Mouse (Mus musculus) heart, postnatal 0 days (tissue): ENCODE results near the gene Rbpjl. TPM values are rescaled to one million over a fixed set of nuclear protein-coding genes. Genes with fewer than 3 reads are reported as not detected.

Experiments
- ATAC-seq: fragments of 200-750 bp; cut with Nextera tagmentation; 2 replicates; pipeline ENCODE4 v1.8.0; 2017; ENCODE audit warnings: low read depth, moderate number of reproducible peaks, moderate library complexity; ENCODE audit not compliant: insufficient read depth
- DNase-seq: peaks from one replicate; pipeline ENCODE4 v3.0.0-alpha.2; 2016; ENCODE audit warnings: low spot score
- H3K27ac ChIP-seq: fragments of 300-500 bp; sonication (generic); 2 replicates; pipeline ENCODE4 v1.5.1; 2014; ENCODE audit warnings: low read depth, mild to moderate bottlenecking
- H3K27me3 ChIP-seq: fragments of 300-500 bp; sonication (generic); 2 replicates; pipeline ENCODE4 v1.6.1; 2014; ENCODE audit warnings: low read length, mixed read lengths; ENCODE audit not compliant: control insufficient read depth, insufficient read depth
- H3K36me3 ChIP-seq: fragments of 300-500 bp; sonication (generic); replicated peaks from 2 replicates; pipeline ENCODE4 v1.6.1; 2014; ENCODE audit warnings: low read length, mixed read lengths; ENCODE audit not compliant: control insufficient read depth, insufficient read depth
- H3K4me1 ChIP-seq: fragments of 300-500 bp; sonication (generic); 2 replicates; pipeline ENCODE4 v1.6.1; 2014; ENCODE audit warnings: antibody characterized with exemption; ENCODE audit not compliant: control insufficient read depth, insufficient read depth
- H3K4me2 ChIP-seq: fragments of 300-500 bp; sonication (generic); 2 replicates; pipeline ENCODE4 v1.6.1; 2014; ENCODE audit warnings: low read depth, mild to moderate bottlenecking, low read length, moderate library complexity
- H3K4me3 ChIP-seq: fragments of 300-500 bp; sonication (generic); 2 replicates; pipeline ENCODE4 v1.5.1; 2014; ENCODE audit warnings: low read depth, low read length
- H3K9ac ChIP-seq: fragments of 300-500 bp; sonication (generic); replicated peaks from 2 replicates; pipeline ENCODE4 v1.6.1; 2014; ENCODE audit warnings: low read depth, low read length, mixed read lengths
- H3K9me3 ChIP-seq: fragments of 300-500 bp; sonication (generic); replicated peaks from 2 replicates; pipeline ENCODE4 v1.6.1; 2016; ENCODE audit warnings: low read length; ENCODE audit not compliant: control insufficient read depth
- CTCF ChIP-seq: IDR thresholded peaks from 2 replicates; pipeline ENCODE4 v1.5.1; 2016; ENCODE audit warnings: antibody characterized with exemption, control low read depth, low read depth
- EP300 ChIP-seq: IDR thresholded peaks from 2 replicates; pipeline ENCODE4 v1.6.1; 2016; ENCODE audit warnings: antibody characterized with exemption, low read depth
- WGBS: fragments of 180-500 bp; shearing (Covaris S2); extraction: QIAGEN DNeasy Blood & Tissue Kit; methylation state at CpG from one replicate; pipeline ENCODE4 v1.1.7; 2014; 5-methylcytosine and 5-hydroxymethylcytosine counted together
- polyA plus RNA-seq: library from polyadenylated mRNA; unstranded; fragments of >200 nt; fragmentation: Nextera tagmentation; extraction: Ambion mirVana; gene quantifications from 2 replicates; pipeline ENCODE4 v1.2.1, GENCODE M21; 2015
- total RNA-seq: library from RNA; depleted of rRNA; stranded (reverse); fragments of >200 nt; gene quantifications from 2 replicates; pipeline ENCODE4 v1.2.3, GENCODE M21; 2014; ENCODE audit warnings: low replicate concordance

Gene Rbpjl
- total and polyA plus RNA-seq, 2 experiments from 2014 or later, result 0.05 TPM; not detected in 1

DNA sequence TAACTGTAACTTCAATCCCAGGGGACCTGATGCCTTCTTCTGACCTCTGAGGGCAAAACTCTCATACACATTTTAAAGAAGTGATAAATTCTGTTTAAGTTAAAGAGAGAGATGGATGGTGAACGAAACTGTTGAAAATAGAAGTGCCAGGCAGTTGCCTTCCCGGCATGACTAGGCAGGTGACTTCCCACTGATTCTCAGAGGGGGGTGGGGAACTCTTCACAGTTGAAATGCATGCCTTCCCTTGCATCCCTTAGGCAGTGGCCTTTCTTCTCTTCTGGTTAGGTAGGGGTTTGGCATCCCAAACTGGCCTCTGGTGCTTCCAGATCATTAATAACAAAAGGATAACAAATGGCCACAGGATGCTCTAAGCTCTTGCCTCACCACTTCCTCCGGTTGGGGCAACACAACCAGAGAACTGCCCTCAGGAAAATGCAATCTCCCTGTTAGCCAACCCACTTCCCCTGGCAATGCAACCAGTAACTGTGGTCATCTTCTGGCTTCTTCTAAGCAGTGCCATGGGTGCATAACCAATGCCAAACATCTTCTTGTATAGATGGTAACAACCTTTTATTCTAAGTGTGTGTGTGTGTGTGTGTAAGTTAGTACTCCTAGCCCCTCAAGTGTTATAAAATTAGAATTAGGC is 30.4 kb upstream of the Rbpjl start:
- Histone ChIP-seq H3K4me2 (no peak overlapping the region), H3K4me1 (no peaks in the 10 kb centered on the region), H3K27me3 (no peaks in the 10 kb centered on the region), H3K36me3 (no peaks in the 10 kb centered on the region), H3K27ac (no peak overlapping the region), H3K9ac (no peak overlapping the region), H3K4me3 (no peak overlapping the region), H3K9me3 (no peaks in the 10 kb centered on the region)
- TF ChIP-seq EP300, result no peak
- ATAC-seq (no peak), DNase-seq (no peak)
- WGBS, result 14% methylated on average over 3 of the region's 3 CpGs

DNA sequence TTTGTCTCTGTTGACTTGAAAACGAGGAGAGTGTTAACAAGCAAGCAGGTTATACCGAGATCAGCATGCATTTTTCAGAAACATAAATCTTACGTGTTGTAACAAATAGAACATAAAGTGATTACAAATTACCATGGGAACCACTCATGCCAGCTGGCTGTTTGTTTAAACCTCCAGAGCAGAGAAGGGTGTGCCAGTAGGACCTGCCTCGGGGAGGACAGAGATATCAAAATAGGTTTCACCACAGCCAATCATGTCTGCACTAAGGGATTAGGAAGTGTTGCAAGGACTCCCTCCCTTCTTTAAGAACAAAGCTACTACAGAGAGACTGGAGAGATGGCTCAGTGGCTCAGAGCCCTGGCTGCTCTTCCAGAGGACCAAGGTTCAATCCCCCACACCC is 29.8 kb upstream of the Rbpjl start:
- H3K9me3 ChIP-seq, result no peaks in the 10 kb centered on the region
- H3K4me3 ChIP-seq, result no peak overlapping the region
- no peak overlapping the region for H3K9ac ChIP-seq
- no peaks in the 10 kb centered on the region for H3K36me3 ChIP-seq
- H3K4me2 ChIP-seq, result no peak overlapping the region
- 32% methylated on average over 4 of the region's 4 CpGs for WGBS
- no peaks in the 10 kb centered on the region for H3K27me3 ChIP-seq
- no peaks in the 10 kb centered on the region for H3K4me1 ChIP-seq
- H3K27ac ChIP-seq, result no peak overlapping the region
- no peak for TF ChIP-seq EP300
- TF ChIP-seq CTCF, result no peak
- ATAC-seq, result no peak
- no peak for DNase-seq

DNA sequence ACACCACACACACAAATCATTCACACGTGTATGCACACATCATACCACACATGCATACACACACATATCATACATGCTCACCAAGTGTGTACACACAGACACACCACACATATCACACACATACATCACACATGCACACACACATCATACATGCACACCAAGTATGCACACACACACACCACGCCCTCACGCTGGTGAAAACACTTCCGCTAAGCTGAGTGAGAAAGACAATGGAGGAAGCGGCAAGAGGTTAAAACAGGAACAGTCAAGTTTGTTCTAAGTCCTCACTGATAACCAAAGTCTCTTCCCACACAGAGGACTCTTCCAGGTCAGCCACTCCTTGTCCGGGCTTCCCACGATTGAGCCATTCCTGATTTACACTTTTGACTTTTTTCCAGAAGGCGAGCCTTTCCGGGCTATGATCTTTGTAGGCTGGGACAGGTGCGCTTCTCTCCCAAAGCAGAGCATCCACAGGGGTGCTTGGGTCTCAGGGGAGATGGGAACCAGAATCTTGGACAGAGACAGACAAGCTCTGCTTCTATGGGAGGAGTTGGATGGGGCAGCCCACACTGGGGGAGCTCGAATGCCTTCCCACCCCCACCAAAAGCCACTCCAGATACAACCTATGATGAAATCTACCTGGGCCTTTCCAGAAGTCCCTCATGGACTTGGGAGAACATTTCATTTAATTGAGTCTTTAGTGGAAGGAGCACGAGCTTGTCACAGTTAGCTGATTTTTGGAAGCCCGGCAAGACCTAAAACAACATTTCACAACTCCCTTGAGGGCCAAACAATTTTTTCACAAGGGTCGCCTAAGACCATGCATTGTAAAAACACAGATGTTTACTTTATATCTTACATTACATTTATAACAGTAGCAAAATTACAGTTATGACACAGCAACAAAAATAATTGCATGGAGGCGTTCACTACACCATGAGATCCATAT is 25.2 kb upstream of the Rbpjl start:
- ATAC-seq, result no peak
- Histone ChIP-seq H3K27ac (no peak overlapping the region), H3K9ac (no peak overlapping the region), H3K9me3 (peaks cover 4% of the 10 kb centered on the region; the same call in 1 of the 2 replicates), H3K4me3 (no peak overlapping the region), H3K36me3 (no peaks in the 10 kb centered on the region), H3K4me2 (no peak overlapping the region), H3K27me3 (no peaks in the 10 kb centered on the region), H3K4me1 (no peaks in the 10 kb centered on the region)
- DNase-seq, result no peak
- TF ChIP-seq CTCF (no peak), EP300 (no peak)
- WGBS, result 70% methylated on average over 15 of the region's 15 CpGs

DNA sequence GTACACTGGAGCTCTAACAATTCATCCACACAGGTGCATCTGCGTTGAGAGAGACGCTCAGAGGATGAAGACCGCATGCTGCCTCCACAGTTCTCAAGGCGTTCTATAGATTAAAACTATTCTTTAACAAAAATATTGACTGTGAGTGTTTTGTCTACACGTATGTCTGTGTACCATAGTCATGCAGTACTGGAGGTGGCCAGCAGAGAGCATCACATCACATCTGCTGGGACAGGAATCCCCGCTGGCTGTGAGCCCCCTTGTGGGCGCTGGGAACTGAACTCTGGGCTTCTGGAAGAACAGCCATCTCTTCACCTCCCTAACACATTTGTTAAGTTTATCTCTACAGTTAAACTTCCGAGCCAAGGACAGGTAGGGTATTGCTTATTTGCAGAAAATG is 21.2 kb upstream of the Rbpjl start:
- Histone ChIP-seq H3K4me3 (no peak overlapping the region), H3K4me2 (no peak overlapping the region), H3K4me1 (no peaks in the 10 kb centered on the region), H3K9me3 (peaks cover 4% of the 10 kb centered on the region; the same call in 1 of the 2 replicates), H3K9ac (no peak overlapping the region), H3K27ac (no peak overlapping the region), H3K27me3 (peaks cover 4% of the 10 kb centered on the region; the same call in 1 of the 2 replicates), H3K36me3 (no peaks in the 10 kb centered on the region)
- 75% methylated on average over 8 of the region's 8 CpGs for WGBS
- DNase-seq, result no peak
- ATAC-seq, result no peak
- TF ChIP-seq EP300 (no peak), CTCF (no peak)

DNA sequence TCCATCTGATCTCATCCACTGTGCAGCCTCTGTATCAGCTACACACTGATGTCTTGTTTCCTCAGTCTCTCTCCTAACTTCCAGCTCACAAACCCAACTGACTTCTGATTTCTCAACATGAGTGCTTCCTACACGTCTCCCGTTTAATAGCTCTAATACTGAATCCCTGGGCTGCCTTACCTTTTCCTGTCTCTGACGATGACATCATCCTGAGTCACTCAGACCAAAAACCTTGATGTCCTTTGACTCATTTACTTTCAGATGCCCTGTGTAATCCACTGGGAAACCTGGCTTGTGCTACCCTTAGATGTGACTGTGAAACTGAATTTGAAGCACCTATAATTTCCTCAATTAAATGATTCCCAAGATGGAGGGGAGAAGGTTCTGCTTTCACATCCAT is 20.0 kb upstream of the Rbpjl start:
- Histone ChIP-seq H3K4me3 (no peak overlapping the region), H3K9me3 (peaks cover 4% of the 10 kb centered on the region; the same call in 1 of the 2 replicates), H3K27me3 (peaks cover 10% of the 10 kb centered on the region; the same call in 1 of the 2 replicates), H3K4me2 (no peak overlapping the region), H3K36me3 (no peaks in the 10 kb centered on the region), H3K4me1 (no peaks in the 10 kb centered on the region), H3K9ac (no peak overlapping the region), H3K27ac (no peak overlapping the region)
- DNase-seq (no peak), ATAC-seq (no peak)
- 52% methylated on average over 3 of the region's 3 CpGs for WGBS
- TF ChIP-seq EP300 (no peak), CTCF (no peak)
